Mouse (Mus musculus) left cerebral cortex, postnatal 10 days (tissue): ENCODE measurements around the gene Fv1. TPM values are rescaled to one million over a fixed set of nuclear protein-coding genes. Genes with fewer than 3 reads are reported as not detected.

Source experiments
- total RNA-seq, 2 experiments: library from RNA; stranded (reverse); gene quantifications; 2 replicates each; pipeline ENCODE4 v1.2.3; 2021

Fv1 gene
- total RNA-seq, 2 experiments from 2014 or later = 6.5 to 7.2 TPM

Other genes starting within 250 kb of the Fv1 start
- 1 to 10 TPM in 1 of 2 experiments, under 1 TPM in 1; 0.54 to 1.1 TPM for gene Zfp979, start 226.5 kb upstream of the Fv1 start, total RNA-seq
- not detected for gene Zfp534, start 166.4 kb upstream of the Fv1 start, total RNA-seq
- gene Zfp984, start 59.2 kb upstream of the Fv1 start, total RNA-seq = 1 to 10 TPM; 3.1 to 4.1 TPM
- gene Zfp933, start 20.6 kb upstream of the Fv1 start, total RNA-seq = 10 to 100 TPM; 14.5 to 18.1 TPM
- 10 to 100 TPM; 17.9 to 22.3 TPM for gene Miip, start 163 bp upstream of the Fv1 start, total RNA-seq
- 100 to 1,000 TPM; 173 to 182 TPM for gene Mfn2, start 35.7 kb downstream of the Fv1 start, total RNA-seq
- 10 to 100 TPM; 17.2 to 17.7 TPM for gene Plod1, start 67.8 kb downstream of the Fv1 start, total RNA-seq
- 10 to 100 TPM; 26.8 to 28.4 TPM for gene 2510039O18Rik, start 71.9 kb downstream of the Fv1 start, total RNA-seq
- gene Nppb, start 116.8 kb downstream of the Fv1 start, total RNA-seq = not detected
- gene Nppa, start 131.7 kb downstream of the Fv1 start, total RNA-seq = 1 to 10 TPM in 1 of 2 experiments, under 1 TPM in 1; 0.97 to 1.6 TPM
- 10 to 100 TPM; 66.8 to 69.0 TPM for gene Clcn6, start 169.8 kb downstream of the Fv1 start, total RNA-seq
- 10 to 100 TPM; 21.7 to 22.6 TPM for gene Mthfr, start 170.1 kb downstream of the Fv1 start, total RNA-seq
- gene Agtrap, start 219.1 kb downstream of the Fv1 start, total RNA-seq = 1 to 10 TPM; 3.6 to 4.3 TPM